Mouse (Mus musculus) yolk sac, embryonic 10.5 days (tissue): ENCODE results near the gene Dhdh.
A peak's percentile ranks its signal among the peaks of the same experiment; 100 is the strongest.

Experiments
- DNase-seq: peaks from one replicate; pipeline ENCODE4 v3.0.0-alpha.2; 2017; ENCODE audit warnings: low spot score

Gene Dhdh

GRCm38 (mm10) chr7:45451344-45451982, 37.1 kb downstream of the Dhdh start:
- peak; percentile 69 for DNase-seq

GRCm38 (mm10) chr7:45449974-45450373, 38.6 kb downstream of the Dhdh start:
- no peak for DNase-seq

DNA sequence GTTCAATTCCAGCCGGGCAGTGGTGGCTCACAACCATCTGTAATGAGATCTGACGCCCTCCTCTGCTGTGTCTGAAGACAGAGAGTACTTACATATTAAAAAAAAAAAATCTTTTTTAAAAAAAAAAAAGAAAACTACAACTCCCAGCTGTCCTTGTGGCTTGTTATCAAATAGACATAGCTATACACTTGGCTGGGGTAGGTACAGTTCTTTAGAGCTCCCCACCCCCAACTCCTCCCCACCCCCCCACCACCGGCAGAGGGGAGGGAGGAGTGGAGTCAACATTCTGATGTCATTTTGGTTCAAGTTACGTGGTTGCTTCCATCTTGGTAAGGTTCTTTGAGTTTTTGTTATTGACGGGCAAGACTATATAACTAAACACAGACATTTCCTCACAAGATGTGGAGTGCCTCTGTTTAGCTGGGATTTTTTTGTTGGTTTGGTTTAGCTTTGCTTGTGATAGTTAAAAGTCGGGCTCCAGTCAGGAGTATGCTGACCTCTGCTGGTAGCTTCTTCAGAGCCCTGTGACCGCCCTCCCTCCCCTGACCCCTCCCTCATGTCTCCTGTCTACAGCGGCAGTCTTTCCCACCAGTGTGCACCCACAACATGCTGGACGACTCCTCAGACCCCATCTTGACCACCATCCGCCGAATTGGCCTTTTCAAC, 41.1 kb downstream of the Dhdh start:
- DNase-seq: peak; percentile 66

- DNase-seq: no peak
Measured at GRCm38 (mm10) chr7:45446589-45446988, 42.0 kb downstream of the Dhdh start.

GRCm38 (mm10) chr7:45443526-45444420, 44.8 kb downstream of the Dhdh start:
- peak; percentile 56 for DNase-seq

- no peak for DNase-seq
Measured at GRCm38 (mm10) chr7:45437521-45438276, 50.9 kb downstream of the Dhdh start, which contains the start of gene Ruvbl2. Gene Ruvbl2, minus strand, starts transcription at chr7:45438096.

DNA sequence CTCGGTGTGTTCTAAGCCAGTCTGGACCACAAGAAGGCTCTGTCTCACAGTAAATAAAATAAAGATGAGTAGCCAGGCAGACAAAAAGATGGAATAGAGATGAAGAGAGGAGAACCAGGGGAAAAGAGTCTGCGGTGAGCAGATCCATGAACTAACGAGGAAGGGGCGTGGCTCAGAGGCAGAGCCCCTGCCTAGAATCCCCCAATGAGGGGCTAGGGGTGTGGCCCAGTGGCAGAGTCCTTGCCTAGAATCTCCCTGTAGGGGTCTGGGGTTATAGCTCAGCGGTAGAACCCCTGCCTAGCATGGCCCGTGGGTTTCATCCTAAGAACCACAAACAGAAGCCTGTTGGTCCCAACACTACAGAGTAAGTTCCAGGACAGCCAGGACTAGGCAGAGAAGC, 51.6 kb downstream of the Dhdh start:
- DNase-seq: no peak

GRCm38 (mm10) chr7:45436444-45436843, 52.2 kb downstream of the Dhdh start:
- DNase-seq: no peak

DNA sequence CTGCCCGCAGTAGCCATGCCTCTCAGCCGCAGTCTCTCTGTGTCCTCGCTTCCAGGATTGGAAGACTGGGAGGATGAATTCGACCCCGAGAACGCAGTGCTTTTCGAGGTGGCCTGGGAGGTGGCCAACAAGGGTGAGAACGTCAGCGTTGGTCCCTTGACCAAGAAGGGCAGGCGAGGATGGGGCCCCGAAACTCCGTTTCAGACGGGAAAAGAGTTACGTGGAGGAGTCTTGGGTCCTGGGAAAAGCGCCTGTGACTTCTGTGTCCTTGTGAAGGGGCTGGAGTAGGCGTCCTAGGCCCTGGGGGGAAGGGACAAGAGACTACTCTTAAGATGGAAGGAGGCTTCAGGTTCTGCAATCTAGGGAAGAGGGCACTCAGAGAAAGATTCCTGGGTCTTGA, 53.6 kb downstream of the Dhdh start:
- no peak for DNase-seq

DNA sequence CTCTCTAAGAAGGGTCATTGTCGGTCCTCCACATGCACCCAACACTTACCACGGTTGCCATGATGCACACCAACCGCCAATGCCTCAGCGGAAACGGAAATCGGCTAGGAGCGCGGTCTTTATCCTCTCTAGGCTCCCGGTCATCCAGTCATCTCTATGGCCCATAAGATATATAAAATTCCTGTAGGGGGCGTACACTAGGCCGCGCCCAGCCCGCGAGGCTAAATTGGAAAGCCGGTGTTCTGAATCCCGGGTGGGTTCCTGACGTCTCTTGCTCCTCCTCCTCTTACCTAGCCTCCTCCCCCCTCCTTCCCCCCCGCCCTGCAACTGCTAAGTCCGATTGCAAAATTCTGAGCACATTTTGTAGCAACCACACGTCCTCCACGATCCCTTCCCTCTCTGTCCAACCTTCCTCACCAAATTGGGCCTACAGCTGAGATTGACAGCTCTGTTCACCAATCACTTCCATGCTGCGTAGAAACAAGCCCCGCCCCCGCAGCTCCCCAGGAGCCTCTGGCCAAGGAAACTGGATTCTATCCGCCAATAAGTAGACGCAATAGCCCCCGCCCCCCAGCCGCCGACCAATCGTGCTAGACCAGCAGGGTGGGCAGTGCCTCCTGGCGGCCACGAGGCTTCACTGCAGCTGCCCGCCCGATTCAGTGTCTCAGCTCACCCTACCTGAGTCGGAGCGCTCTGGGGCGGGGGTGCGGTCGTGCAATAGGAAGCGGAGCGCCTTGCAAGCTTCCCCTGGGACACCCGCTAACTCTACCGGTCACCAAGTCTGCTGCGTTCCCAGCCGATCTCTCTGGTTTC, 54.2 kb downstream of the Dhdh start, which contains the start of gene Gys1:
Gene Gys1, plus strand, starts transcription at position 642 of the 813 bp plus-strand sequence.
- DNase-seq: peak; percentile 100

DNA sequence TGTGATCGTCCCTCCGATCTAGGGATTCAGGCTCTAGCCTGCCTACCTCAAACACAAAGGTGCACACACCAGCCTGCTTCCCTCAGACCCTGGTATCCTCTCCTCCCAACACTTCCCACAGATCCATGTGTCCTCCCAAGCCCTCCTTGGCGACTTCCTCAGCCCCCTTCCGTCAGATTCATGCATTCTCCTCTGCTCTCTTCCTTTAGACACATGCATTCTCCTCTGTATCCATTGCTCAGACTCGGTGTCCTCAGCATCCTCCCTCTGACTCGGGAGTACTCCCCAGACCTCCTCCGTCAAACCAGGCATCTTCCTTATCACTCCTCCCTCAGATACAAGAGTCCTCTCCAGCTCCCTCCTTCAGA, 54.8 kb downstream of the Dhdh start:
- DNase-seq: no peak

DNA sequence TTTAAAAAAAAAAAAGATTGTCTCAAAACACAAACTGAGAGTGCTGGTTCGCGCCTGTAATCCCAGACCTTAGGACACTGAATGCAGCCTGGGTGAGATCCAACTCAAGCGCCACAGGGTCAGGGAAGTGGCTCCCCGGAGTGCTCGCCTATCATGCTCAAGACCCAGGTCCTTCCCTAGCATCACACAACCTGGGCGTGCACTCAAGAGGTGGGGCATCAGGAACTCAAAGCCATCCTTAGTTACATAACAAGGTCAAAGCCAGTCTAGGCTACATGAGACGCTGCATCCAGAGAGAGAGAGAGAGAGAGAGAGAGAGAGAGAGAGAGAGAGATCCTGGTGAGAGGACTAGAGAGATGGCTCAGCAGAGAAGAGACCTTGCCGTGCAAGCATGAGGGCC, 62.0 kb downstream of the Dhdh start:
- DNase-seq: no peak

- DNase-seq: no peak
Measured at GRCm38 (mm10) chr7:45421194-45421593, 67.4 kb downstream of the Dhdh start.
